Mouse (Mus musculus): Measurements from ENCODE around the gene Rita1.
A peak's percentile ranks its signal among the peaks of the same experiment; 100 is the strongest.

Rita1 gene

DNA sequence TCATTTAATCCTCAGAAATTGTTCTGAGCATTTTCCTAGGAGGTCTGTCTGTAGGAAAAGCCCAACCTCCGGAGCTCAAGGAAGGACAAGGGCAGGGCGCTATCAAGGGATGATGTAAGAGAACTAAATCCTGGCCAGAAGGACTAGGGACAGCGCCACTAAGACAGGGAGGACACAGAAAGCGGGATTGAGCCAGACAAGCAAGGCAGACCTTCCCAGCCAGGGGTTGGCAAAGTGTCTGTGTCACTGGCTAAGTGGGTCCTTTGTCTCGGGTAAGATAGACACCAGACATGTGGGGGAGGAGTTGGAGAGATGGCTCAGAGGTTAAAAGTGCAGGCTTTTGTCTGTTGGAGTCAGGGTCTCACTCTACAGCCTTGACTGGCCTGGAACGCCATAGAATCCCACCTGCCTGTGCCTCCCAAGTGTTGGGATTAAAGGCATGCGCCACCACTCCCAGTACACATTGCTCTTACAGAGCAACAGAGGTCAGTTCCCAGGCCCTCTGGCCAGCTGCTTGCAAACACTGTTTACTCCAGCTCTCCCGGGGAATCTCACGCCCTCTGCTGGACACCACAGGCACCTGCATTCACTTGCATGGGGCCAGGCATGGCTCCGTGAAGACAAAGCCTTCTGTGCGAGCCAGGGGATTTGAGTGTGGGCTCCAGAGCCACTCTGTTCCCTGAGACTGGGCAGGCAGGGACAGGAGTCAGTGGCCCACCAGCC is 11.3 kb downstream of the Rita1 start:
- peak; percentile 51 for DNase-seq (ENCODE audit: low spot score)

DNA sequence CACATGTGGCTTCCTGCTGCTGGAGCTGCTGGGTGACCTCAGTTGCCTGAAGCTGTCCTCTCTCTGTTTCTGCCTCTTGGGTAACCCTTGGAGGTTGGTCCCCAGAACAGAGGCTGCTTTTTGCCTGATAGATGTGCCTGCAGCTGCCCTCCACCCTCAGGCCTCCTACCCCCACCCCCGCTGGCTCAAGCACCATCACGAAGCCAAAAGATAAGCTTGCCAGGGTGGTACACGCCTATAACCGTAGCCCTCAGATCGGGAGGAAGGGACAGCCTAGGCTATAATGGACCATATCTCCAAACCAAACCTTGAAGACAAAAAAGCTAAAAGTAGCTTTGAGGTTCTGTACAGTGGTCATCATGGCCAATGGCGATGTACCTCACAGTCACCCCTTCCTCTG is 12.8 kb downstream of the Rita1 start:
- DNase-seq (ENCODE audit: low spot score), result no peak

DNA sequence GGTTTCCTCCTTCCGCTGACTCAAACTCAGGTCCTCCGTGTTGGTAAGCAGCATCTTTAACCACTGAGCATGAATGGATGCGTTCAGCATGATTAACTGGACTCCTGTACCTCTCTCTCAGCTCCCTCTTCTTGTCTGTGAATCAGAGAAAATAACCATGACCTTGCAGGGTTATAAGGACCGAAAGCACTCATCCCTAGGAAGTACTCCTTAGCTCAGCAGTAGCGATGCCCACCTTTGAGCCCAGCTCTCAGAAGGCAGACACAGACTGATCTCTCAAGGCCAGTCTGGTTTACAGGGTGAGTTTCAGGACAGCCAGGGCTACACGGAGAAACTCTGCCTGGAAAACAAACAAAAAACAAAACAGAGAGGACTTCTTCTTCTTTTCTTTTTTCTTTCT is 17.9 kb downstream of the Rita1 start:
- DNase-seq (ENCODE audit: low spot score), result no peak

DNA sequence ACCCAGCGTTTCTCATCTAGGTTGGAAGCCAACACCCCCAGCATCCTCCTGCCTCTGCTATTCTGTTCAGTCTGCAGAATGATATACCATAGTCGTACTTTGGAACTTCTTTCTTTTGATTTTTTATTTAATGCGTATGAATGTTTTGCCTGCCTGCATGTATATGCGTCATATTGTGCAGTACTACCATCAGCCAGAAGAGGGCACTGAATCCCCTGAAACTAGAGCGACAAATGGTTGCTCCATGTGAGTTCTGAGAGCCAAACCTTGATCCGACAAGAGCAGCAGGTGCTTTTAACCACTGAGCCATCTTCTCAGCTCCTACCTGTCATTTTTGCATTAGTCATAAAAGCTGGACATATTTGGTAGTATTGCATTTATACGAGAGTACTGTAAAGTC is 20.2 kb downstream of the Rita1 start:
- DNase-seq (ENCODE audit: low spot score), result no peak

DNA sequence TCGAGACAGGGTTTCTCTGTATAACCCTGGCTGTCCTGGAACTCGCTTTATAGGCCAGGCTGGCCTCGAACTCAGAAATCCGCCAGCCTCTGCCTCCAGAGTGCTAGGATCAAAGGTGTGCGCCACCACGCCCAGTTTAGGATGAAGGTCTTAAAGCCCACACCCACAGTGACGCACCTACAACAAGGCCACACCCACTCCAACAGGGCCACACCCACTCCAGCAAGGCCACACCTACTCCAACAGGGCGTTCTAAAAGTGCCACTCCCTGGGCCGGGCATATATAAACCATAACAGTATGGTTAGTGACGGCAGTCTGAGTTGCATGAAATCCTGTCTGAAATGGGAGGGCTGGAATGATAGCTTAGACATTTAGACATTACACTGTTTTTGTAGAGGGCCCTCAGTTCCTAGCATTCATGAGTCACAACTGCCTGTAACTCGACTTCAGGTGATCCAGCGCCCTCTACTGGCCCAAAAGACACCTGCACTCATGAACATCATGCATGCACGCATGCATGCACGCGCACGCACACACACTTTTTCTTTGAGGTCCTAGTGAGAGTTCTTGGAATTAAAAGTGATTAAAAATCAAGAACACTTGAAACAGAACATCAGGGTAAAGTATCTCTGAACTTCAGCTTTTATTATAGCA is 21.9 kb downstream of the Rita1 start:
- DNase-seq (ENCODE audit: low spot score), result peak; percentile 40

DNA sequence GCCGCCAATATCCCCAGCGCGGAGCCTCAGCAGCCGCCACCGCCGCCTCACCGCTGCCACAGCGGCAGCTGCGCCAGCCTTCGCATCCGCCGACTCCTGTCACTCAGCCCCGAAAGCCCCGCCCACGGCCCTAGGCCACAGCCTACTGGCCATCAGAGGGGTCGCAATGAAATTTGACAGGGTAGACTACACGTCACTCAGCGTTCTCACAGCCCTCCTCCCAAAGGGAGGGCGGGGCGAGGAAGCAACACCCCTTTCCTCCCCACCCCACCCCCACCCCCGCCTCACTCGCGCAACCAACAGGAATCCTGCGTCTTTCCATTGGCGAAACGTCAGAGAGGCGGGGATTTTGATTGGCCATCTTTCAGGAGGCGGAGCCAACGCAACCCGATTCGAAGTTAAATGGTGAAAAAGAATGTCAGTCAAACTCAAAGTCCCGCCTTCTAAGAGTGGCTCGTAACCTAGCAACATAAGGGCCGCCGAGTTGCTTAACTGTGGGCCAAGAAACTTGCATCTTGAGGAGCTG is 23.8 kb downstream of the Rita1 start, which contains the start of the genes Tpcn1 and Iqcd:
Gene Tpcn1 (minus strand): TSS at position 105 of the 526 bp plus-strand sequence.
Gene Iqcd (plus strand): TSS at position 448 of the 526 bp plus-strand sequence.
- DNase-seq (ENCODE audit: low spot score), result peak; percentile 100

DNA sequence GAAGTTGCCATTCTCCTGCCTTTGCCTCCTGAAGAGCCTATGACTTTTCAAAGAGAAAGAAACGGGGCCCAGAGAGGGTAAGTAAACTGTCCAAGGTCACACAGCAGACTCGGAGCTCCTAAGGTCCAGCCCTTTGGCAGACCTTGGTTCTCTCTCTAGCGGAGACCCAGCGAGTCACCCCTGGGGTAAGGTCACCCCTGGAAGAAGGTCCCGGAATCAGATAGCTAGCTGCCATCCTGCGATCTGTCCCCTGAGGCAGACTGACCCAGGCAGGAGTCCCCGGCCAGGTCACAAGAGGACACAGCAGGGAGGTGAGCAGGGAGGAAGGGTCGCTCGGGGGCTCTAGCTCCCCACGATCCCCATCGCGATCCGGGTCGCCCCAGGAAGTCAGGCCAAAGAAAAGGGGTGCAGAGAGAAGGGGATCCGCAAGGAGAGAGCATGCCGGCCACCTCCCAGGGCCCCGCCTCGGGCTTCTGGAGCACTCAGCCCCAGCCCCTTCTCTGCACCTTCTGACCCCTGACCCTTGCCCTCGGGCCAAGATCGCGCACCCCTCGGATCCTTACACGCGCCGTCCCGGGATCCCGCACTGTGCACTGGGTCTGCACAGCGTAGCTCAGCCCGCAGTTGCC is 24.3 kb downstream of the Rita1 start:
- DNase-seq (ENCODE audit: low spot score), result peak; percentile 28

DNA sequence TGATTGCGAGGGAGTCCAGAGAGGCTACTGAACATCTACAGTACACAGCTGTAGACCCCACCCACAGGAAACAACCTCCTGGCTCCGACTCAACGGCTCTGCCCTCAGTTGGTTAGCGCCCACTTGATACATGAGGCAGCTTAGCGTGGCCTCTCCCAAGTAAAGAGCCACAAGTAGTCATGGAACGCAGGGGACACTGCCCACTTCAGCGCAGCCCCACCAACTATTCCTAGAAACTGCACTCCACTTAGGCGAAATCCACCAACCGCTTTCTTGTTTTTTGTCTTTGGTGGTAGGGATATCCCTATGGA is 24.8 kb downstream of the Rita1 start:
- DNase-seq (ENCODE audit: low spot score), result peak; percentile 31

DNA sequence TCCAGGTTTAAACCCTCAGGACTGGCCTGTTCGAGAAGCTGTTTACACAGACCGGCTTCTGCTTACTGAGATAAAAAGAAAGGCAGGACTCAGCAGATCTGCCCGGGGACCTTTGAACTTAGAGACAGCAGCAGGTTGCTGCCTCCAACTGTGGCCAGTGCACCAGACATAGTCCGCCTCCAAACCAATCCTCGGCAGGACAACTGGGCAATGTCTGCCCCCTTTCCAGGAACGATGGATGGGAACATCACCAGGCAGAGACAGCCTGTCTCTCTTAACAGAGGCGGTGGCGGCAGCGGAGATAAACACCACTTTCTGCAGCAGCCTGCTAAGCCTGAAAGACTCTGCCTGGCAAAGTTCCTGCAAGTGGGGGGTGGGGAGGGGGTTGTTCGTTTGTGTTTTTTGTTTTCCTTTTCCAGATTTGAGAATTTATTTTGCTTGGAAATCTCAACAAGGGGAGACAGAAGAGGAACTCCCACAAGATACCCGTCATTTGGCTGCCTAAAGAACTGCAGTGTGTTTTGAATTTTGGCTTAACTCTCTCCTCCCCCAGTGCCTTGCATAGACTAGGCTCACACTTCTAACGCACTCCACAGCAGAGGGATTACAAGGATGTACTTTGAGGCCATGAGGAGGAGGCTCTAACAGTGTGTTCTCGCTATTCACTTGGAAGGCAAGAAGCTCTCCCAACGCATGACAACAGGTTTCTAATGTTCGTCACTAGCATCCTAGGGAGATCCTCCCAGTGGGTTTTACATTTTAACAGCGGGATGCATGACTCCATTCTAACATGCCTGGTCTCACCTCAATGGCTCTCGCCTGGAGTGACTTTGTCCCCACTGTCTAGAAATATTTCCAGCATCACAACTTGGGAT is 25.4 kb downstream of the Rita1 start:
- DNase-seq (ENCODE audit: low spot score), result peak; percentile 36

DNA sequence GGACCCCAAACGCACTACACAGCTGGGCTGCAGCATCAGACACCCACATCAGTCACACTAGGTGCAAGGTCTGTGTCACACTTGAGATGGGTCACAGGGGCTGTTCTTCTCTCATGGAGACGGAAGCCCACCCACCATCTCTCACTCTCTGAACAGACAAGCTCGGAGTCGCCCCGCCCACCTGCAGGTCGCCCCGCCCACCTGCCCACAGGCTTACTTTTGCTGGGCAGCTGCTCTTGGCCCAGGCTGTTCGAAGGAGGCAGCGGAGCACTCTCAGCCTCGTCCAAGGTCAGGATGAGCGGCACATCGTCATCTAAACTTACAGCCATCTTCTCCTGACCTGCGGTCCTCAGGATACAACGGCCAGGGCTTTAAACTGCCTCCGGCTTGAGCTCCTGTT is 27.4 kb downstream of the Rita1 start:
- no peak for DNase-seq (ENCODE audit: low spot score)

DNA sequence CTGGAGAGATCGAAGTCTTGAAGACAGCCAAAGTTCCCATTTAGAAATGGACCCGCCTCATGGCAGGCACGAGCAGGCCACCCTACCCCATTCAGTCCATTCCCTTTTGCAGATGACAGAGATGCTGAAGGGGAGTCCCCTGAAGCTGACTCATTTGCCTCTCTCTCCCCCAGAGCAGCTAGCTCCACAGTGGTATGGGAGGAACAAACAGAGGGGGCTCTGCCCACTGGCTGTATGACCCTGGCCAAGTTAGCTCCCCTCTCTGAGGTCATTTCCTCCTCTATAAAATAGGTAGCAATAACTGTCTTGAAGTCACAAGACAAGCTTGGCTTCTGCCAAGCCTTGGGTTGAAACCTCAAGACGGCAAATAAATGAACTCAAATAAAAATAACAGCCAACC is 28.9 kb downstream of the Rita1 start:
- DNase-seq (ENCODE audit: low spot score), result no peak

DNA sequence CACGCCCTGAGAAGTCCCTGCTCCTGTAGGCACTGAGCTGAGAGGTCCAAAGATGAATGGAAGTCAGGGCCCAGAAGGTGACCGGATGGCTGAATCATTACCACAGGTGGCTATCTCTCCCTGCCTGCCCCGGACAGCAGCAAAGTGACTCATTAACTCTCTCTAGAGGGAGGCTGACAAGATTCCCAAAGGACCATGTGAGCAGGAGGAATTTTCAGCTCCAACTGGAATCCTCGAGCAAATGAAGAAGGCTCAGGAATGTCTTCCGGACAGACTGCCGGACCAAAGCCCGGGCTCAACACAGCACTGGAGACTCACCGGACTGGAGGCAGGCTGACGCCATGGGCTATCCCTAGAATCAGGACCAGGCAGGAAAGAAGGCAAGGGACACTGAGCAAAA is 30.4 kb downstream of the Rita1 start:
- peak; percentile 30 for DNase-seq (ENCODE audit: low spot score)

DNA sequence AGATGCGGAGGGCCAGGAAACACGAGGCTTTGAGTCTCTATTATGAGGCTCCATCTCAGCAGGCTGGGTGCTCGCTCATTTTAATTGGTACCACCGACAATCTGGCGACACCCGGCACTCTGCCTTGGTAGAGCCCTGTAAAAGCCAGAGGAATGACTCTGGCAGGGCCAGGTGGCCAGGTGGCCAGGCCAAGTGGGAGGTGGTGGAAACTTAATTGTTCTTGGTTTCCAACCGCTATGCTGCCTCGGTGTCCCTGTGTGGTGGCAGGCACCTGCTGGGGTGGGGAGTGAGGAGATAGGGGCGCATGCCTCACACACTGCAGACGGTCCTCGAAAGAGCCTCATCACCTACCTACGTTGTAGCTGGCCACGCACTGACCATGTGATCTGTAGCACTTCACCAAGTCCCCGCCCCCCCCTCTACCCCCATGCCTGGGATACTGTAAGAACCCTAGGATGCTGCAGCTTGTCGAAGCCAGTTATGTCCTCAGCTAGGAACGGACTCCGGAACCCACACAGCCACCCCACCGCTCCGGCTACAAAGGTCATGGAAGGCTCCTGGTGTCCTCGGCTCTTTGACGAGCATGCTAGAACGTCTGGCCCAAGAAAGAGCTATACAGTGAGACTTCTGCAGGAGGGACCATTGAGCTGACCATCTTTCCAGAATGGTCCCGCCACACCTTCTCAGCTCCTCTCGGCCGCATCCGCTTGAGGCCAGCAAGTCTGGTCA is 32.3 kb downstream of the Rita1 start:
- no peak for DNase-seq (ENCODE audit: low spot score)

DNA sequence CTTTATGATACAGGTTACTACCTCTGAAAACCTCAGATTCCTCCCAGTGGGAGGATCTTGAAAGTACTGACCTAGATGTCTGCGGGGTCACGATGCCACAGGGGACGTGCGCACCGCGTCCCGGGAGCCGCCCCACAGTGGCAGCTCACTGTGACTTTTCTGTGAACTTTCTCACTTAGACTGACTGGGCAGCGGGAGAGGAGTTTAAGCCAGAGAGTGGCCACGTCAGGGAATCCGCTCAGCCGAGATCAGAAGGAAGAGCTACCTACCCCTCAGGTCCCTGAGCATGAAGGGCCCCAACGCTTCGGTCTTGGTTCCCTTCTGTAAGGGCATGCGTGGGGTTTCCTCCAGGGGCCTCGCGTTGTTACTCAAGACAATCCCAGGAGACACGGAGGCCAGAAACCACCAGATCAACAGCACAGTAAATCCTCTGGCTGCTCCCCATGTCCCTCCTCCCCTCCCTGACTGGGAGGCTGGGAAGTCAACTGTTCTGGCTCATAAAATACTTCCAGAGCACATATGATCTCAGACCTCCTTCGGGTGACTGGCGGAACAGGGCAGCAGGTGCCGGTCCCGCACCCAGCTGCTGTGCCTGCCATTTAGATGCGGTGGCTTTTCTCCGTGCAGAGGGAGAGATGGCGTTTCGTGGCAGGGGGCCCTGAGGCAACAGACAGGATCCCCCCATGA is 33.0 kb downstream of the Rita1 start:
- peak; percentile 88 for DNase-seq (ENCODE audit: low spot score)

DNA sequence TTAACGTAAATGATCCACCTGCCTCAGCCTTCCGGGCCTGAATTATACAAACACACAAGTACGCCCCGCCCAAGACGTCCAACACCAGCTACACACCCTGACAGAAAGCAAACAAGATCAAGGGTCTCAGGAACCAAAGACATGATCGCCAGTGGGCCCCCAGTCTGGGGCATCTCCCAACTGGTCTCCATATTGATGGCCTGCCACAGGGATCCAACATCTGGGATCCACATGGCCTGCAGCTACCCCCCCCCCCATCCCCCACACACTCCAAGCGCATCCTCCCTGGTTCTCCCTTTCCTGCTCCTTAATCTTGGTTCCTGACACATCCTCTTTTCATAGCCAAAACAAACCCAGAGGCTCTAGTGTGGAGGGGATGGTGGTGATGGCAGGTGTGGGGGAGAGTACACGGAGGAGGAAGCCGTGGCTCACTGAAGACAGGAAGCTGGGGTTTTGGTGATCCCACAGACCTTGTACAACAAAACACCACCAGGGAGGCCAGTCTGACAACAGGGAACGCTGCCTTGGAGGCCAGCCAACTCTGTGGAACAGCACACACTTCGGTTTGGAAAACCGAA is 33.8 kb downstream of the Rita1 start:
- DNase-seq (ENCODE audit: low spot score), result peak; percentile 69

DNA sequence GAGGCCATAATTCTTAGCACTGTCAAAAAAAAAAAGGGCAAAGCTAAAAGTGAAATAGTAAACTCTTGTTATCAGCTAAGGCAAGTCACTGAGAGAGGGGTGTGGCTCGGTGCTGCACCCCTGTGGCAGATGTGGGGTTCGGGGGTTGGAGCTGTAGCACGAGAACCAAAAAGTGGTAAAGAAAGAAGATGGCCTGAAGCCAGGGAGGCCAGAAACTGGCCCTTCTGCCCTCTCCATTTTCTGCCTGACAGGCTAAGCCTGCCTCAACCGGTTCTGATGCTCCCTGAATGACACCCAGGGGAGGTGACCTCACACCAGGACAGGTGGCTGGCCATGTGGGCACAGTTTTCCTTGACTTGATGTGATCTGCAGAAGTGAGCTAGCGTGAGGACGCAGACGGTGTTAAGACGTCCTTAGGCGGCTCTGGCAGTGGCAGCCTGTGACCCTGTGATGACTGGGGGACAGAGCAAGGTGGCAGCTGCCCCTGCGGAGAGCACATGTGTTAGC is 34.4 kb downstream of the Rita1 start:
- DNase-seq (ENCODE audit: low spot score), result peak; percentile 71

DNA sequence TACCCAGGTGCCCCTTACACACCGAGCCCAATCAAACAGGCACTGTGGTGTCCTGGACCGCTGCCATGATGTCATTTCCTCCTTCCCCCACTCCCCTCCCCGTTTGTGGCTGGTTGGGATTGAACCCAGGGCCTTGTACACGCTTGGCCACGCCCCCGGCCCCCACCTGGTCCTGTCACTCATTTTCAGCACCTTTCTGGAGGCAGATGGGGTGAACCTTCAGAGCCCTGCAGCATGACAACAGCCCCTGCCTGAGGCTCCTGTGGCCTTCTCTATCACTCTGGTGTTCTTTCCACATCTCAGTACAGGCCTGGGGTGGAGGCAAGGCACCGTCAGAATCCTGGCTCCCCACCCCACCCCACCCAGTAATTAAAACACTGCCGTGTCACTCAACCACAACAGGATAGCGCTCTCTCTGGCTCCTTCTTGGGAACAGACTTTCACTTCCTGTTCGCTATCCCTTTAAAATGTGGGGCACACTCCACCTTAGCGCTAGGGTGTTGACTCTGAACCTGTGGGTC is 35.5 kb downstream of the Rita1 start:
- DNase-seq (ENCODE audit: low spot score), result no peak

DNA sequence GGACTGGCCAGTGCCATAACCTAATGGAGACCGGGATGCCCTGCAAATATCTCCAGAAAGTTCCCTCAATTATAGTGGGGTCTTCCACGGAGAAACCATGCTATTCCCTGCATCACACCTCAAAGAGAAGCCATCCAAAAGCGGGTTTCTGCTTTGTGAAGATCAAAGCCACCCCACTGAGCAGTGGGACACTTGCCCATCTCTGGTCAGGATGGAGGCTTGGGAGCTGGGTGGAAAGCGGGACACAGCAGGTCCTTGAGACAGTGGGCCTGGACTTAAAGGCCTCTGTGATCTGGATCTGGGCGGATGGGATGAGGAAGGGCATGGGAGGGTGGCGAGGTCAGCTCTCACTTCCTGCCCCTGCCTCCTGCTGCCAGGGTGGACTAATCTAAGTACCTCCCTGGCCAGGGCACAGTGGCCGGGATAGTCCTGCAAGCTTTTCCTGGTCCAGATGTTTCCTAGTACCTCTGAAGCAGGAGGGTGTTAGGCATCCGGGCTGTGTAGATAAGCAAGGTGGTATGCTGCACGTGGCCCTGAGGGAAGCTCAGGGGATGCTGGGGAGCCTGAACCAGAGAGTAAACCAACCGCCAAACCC is 37.8 kb downstream of the Rita1 start:
- no peak for DNase-seq (ENCODE audit: low spot score)

DNA sequence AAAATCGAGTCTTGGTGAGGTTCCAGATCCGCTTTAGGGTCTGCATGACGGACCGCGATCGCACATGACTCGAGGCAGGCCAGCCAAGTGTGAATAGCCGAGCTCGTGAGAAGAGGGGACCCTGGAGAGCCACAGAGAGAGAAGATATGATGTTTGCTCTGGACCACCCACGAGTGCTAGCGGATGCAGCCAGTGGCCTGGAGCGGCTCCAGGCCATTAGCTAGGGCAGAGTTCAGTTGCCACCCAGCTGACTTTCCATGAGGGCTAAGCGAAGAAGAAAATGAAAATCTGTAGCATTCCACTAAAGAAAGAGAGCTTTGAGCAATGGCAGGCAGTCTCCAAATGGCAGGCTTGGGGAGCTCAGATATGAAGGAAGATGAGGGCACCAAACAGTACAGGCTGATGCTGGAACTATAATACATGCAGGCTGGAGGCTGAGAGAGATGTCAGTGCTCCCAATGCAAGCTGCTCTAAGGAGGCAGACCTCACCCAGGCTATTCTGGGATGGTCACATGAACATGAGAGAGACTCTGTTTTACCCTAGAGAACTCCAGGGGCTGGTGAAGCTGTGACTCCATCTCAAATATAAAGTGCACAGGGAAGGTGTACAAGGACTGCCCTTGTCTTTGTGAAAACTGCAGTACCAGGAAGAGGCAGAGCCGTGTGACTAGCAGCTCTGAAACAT is 41.2 kb downstream of the Rita1 start:
- DNase-seq (ENCODE audit: low spot score), result no peak

All from MN1 (cell line).